In genomic region chr3:63553426-63553825, GRCm38 (mm10) we compare ENCODE assay signal across 23 mouse cellular contexts.
"Had no signal": no experiment of that assay in that cellular context is flagged by ENCODE, and none has a peak within 500 bp of the region (broad histone marks: within the 10 kb centered on the region; RNA-seq: fewer than 3 reads in every experiment).

No protein-coding gene starts in this region.

- H3K27me3 ChIP-seq: heart, embryonic 13.5 days; heart, embryonic 15.5 days; hindbrain, embryonic 15.5 days; limb, embryonic 13.5 days; limb, embryonic 15.5 days; liver, embryonic 12.5 days had no signal

- H3K9ac ChIP-seq: heart, embryonic 13.5 days; heart, embryonic 15.5 days; hindbrain, embryonic 13.5 days; hindbrain, embryonic 15.5 days; limb, embryonic 13.5 days; limb, embryonic 15.5 days; liver, embryonic 12.5 days; liver, embryonic 14.5 days had no signal

- H3K4me1 ChIP-seq: heart, embryonic 13.5 days; heart, embryonic 15.5 days; hindbrain, embryonic 13.5 days; liver, embryonic 12.5 days had no signal

- DNase-seq: gastrocnemius, postnatal 14 days; gastrocnemius, postnatal 36 days; heart, adult 11 months; heart, adult 2 months; heart, postnatal 14 days; heart, postnatal 36 days; kidney, adult 11 months; kidney, postnatal 14 days; layer of hippocampus, adult 9-11 months; layer of hippocampus, postnatal 36 days; left cerebral cortex, postnatal 4 days had no signal

- H3K4me2 ChIP-seq: heart, embryonic 11.5 days; heart, embryonic 13.5 days; heart, embryonic 15.5 days; hindbrain, embryonic 13.5 days; hindbrain, embryonic 15.5 days; limb, embryonic 13.5 days; limb, embryonic 15.5 days; liver, embryonic 12.5 days had no signal

- H3K36me3 ChIP-seq: heart, embryonic 13.5 days; heart, embryonic 15.5 days; hindbrain, embryonic 13.5 days; hindbrain, embryonic 15.5 days; limb, embryonic 13.5 days; limb, embryonic 15.5 days; liver, embryonic 12.5 days had no signal

- H3K27ac ChIP-seq: heart, adult 2 months; heart, embryonic 13.5 days; heart, embryonic 15.5 days; hindbrain, embryonic 13.5 days; hindbrain, embryonic 15.5 days; hindbrain, postnatal 0 days; kidney, postnatal 0 days; limb, embryonic 13.5 days; limb, embryonic 15.5 days; liver, embryonic 12.5 days; liver, embryonic 14.5 days had no signal

- H3K4me3 ChIP-seq: heart, adult 2 months; heart, embryonic 13.5 days; heart, embryonic 15.5 days; hindbrain, embryonic 13.5 days; hindbrain, embryonic 15.5 days; limb, embryonic 13.5 days; limb, embryonic 15.5 days; liver, embryonic 12.5 days had no signal

- ATAC-seq: hindbrain, postnatal 0 days; intestine, embryonic 16.5 days; liver, embryonic 12.5 days had no signal

- H3K9me3 ChIP-seq: heart, embryonic 13.5 days; heart, embryonic 15.5 days; hindbrain, embryonic 13.5 days; hindbrain, embryonic 15.5 days; limb, embryonic 13.5 days; limb, embryonic 15.5 days; liver, embryonic 12.5 days had no signal
